Mouse (Mus musculus): ENCODE results near the gene Micu1. TPM values are rescaled to one million over a fixed set of nuclear protein-coding genes. Genes with fewer than 3 reads are reported as not detected.

The Micu1 gene
- total RNA-seq, 2 experiments from 2014 or later, result 59.2 to 67.9 TPM

DNA sequence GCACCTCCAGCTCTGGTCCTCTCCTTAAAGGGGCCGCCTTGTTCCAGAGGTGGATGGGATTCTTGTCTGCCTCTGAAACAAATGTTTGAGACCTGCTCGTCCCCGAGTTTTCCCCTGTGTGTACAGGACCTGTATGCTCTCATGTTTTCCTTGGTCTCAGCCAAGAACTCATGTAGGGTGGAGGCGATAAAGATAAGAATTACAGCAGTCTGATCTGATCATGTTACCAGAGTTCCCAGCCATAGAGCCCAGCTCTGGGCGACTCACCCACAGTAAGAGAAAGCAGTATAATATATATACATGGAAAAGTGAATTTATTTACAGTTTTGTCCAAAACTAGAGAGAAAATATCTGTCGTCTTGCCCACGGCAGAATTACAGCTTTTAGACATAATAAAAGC is 17.7 kb downstream of the Micu1 start:
- no peak for DNase-seq (ENCODE audit: low spot score in 2 of 2)

DNA sequence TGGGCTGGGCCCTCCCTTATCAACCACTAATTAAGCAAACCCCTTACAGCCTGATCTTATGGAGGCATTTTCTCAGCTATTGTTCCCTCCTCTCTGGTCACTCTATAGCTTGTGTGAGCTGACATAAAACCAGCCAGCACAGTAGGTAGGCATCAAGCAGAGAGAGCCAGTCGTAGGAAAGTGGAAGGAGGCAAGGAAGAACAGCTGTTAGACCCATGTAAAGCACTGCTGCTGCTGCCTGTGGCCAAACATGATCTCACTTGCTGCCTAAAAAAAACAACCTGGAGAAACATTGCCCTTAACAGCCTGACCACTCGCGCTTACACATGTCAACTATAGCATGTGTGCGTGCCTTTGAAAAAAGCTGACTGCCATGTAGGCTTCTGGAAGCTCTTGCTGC is 19.3 kb downstream of the Micu1 start:
- no peak for DNase-seq (ENCODE audit: low spot score in 2 of 2)

DNA sequence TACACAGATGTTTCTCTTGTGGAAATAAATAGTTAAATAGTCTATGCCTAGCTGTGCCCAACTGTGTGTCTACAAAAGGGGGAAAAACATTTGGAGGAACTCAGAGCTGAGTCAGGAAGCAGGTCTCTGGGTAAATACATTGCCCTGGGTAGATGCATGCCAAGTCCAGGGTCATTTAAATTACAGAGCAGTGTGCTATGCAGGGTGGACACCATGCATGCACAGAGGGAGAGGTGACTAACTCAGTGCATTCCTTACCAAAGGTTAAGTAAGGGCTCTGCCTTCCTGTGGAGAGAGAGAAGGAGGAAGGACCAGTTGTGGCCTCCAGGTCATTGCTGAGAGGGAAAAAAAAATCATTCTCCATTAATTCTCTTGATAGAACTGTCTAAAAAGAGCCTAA is 22.4 kb downstream of the Micu1 start:
- DNase-seq (ENCODE audit: low spot score in 2 of 2), result no peak

DNA sequence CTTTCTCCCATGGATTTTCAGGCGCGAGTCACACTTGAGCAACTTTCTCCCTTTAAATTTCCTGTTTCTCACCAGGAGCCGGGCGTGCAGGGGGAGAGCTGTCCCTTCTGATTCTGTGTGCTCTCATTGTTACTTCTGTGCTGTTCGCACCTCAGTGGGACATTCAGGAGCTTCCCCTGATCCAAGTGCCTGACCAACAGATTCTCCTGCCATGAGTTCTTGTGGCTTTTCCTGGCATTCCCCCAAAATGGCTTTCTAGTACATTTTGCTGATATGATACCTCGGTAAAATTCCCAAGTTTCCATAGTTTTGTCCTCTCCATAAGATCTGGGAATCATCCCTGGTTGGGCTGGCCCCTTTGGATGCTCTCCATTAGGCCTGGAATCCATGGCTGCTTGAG is 25.0 kb downstream of the Micu1 start:
- no peak for DNase-seq (ENCODE audit: low spot score in 2 of 2)

DNA sequence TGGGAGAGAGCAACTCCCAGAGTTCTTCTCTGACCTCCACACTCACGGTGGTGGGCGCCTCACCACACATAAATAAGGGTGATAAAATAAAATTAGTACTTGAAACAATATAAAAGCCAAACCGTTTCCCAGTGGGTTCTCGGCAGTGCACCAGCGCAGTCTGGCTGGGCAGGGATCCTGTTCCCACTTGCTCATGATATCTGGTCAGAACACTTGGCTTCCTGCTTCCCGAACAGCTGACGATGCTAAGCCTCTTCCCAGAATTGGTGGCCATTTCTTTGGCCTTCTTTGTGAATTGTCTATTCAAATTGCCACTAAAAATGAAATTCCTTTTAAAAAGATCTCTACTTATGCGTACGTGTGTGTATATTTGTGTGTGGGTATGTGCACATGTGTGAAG is 27.0 kb downstream of the Micu1 start:
- DNase-seq (ENCODE audit: low spot score in 2 of 2), result no peak

DNA sequence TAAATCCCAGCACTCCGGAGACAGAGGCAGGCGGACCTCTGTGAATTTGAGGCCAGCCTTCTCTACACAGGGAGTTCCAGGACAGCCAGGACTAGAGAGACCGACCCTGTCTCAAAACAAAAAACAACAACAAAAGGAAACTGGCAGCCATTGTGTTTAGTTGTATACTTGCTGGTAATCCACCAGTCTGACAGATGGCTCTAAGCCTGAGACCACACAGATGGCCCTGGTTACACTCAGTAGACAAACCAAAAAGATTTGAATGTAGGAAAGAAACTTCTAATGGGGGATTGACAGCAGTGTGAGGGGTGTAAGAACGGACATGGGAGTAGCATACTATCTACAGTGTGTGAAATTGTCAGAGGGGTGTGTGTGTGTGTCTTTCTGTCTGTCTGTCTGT is 27.6 kb downstream of the Micu1 start:
- no peak for DNase-seq (ENCODE audit: low spot score in 2 of 2)

DNA sequence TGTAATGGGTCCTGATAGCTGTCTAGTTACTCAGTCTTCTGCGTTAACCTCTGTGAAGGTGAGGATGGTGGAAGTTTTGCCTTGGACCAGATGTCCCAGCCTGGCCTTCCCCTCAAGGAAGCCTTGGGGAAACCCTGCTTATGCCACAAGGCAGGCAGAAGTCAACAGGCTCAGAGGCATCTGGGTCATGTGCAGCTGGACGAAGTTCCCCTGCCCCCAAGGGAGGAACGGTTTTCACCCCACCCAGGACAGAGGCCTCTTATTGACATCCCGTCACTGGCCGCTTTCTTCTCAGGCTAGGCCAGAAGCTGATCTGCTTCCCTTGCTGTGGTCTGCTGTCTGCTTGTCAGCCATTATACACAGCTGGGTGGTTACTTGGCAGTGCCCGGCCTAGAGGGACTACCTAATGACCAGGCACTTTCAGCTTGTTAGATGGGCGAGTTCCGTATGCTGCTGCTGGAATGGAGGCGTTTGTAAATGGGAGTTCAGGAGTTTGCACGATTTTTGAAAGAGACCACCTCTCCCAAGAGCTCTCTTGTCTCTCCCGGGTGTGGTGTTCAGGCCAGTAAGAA is 33.8 kb downstream of the Micu1 start:
- no peak for DNase-seq (ENCODE audit: low spot score in 2 of 2)

DNA sequence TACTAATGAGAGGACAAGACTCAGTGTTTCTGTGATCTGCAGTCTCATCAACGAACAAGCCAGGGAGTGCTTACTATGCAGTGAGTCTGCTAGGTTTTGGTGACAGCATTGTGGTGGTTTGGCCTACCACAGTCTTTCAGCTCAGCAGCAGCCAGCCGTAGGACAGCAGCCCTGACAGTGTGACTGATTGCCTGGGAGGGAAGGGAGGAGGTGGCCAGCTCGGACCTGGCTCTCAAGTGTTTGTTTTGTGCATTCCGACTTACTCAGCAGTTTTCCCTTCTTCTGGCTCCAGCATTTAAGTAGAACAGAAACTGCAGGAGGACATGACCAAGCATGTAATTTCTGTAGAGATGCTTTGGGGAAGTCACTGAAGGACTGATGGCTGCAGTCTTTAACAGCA is 39.2 kb downstream of the Micu1 start:
- no peak for DNase-seq (ENCODE audit: low spot score in 2 of 2)

DNA sequence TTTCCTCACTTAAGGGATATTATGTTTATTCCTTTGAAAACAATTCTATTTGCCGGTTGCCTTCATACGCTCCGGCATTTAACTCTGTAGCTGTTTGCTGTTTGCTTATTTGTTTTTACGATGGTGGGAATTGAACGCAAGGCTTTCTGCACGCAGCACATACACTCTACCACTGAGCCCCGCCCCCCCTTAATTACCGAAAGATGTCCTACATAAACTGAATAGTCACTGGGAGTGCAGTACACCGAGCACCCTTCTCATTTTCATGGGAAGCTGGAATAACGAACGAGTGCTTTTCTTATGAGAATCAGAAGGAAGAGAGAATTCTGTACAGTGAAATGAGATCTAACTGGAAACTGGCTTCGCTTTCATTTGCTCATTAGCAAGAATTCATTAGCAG is 41.1 kb downstream of the Micu1 start:
- no peak for DNase-seq (ENCODE audit: low spot score in 2 of 2)

DNA sequence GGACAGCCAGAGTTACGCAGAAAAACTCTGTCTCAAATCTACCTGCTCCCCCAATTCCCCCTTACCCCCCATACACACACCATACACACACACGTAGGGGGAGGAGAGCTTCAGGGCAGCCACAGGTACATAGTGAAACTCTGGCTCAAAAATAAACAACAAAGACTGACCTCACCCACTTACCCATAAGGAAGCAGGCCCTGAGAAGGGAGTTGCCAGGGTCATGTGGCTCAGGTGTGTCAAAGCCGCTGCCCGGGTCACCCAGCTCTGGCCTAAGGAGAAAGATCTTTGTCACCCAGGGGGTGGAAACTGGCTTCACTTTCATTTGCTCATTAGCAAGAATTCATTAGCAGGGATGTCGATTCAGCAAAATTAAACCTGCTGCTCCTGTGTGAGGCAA is 41.7 kb downstream of the Micu1 start:
- DNase-seq (ENCODE audit: low spot score in 2 of 2), result no peak

DNA sequence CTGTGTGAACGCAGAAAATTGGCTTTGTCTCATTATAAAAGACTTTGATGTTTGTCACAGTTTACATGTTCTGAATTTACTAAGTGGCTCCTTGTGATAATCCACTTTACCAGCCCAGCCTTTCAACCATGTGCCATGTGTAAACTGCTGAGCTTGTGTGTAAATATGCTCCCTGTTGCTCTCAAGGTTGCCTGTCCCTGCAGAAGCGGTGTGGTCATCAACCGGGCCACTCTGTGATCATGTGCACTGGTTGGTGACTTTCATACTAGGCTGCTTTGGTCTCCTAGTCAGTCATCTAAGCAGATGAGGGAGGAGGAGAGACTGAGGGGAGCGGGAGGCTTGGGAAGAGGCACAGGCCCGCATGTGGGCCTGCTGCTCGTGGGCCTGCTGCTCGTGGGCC is 45.1 kb downstream of the Micu1 start:
- DNase-seq (ENCODE audit: low spot score in 2 of 2), result no peak

DNA sequence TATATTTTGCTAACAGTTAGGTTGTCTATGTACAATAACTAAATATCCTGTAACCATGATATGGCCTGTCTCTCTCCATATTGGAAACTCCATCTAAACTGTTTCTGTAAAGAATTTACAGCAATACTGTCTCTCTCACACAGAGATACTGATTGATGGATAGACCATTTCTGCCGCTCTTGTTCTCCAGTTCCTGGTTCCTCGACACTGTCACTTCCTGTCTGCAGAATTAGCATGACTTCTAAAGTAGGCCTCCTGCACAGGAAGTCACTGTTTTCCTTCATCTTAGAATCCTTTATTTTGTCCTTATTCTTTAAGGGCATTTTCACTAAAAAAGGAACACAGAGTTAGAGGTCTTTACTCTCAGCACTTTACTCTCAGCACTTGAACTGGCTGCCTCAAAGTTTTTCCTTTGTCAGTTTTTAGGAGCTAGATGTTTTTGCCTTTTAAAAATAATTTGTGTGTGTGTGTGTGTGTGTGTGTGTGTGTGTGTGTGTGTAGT is 46.5 kb downstream of the Micu1 start:
- DNase-seq (ENCODE audit: low spot score in 2 of 2), result no peak

DNA sequence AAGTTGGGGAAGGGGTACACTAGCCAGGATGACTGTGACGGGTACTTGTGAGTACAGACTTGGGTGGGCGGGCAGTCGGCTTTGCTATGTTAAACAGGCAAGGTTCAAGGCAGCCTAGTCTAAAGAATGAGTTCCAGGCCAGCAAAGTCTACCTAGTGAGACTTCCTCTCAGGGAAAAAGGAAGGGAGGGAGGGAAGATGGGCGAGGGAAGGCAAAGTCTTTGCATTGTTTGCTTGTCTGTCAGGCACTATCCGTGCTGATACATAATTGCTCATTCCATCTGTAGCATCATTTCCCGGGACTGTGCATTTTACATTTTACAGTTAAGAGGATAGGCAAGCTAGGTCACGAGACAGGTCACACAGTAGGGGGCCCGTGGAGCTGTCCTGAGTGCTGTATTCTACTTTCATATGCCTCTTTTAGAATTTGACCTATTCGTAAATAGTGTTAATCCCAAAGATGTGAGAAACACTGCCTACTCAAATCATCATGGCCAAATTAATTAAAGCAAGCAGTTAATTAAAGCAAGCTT is 51.3 kb downstream of the Micu1 start:
- DNase-seq (ENCODE audit: low spot score in 2 of 2), result no peak

DNA sequence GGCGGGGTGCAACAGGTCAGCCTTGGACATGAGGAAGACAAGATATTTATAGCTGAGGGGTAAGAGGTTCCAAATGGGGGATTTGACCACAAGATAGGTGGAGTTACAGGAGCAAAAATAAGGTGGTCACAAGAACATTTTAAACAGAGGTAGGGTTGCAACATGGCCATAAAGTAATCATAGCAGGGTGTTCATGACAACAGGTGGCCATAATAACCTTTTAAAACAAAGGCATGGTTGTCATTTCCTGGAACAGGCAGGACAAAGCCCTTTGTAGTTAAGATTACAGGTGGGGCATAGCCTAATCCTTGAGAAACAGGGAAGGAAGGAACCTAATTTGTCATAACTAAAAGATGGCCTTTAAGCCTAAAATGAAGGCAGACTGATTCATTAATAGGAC is 51.8 kb downstream of the Micu1 start:
- DNase-seq (ENCODE audit: low spot score in 2 of 2), result no peak

DNA sequence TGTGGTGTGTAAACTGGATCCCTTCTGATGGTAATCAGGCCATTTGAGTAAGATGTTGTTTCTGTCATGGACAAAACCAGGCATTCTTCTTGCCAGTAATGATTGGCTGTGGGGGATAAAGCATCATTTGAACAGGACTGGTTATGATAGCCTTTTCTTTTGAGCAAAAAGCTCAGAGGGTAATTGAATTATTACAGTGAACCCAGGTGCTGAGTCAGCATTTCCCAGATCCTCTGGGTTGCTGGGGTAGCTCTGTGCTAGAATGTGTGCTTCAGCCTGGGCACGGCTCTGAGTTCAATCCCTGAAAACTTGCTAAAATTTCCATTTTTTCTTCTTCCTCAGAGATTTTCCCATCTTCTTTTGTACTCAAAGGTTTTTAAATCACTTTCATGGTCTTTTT is 52.6 kb downstream of the Micu1 start:
- DNase-seq (ENCODE audit: low spot score in 2 of 2), result no peak

DNA sequence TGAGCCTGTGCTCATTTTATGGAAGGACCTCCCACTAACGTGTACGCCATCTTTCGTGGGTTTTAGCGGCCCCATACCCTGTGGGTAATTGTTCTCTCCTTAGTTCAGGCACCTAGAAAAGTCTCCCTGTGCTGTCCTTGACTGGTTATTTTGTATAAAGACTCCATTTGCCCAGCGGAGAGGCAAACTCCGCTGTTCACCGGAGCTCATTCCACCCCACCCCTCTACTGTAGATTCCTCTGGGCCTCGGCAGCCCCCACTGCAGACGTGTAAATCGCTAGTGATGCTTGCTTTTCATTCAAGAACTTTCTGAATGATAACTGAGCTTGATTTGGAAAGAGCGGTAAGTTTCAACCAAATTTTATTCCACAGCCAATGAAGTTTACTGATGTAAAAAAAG is 53.4 kb downstream of the Micu1 start:
- no peak for DNase-seq (ENCODE audit: low spot score in 2 of 2)

DNA sequence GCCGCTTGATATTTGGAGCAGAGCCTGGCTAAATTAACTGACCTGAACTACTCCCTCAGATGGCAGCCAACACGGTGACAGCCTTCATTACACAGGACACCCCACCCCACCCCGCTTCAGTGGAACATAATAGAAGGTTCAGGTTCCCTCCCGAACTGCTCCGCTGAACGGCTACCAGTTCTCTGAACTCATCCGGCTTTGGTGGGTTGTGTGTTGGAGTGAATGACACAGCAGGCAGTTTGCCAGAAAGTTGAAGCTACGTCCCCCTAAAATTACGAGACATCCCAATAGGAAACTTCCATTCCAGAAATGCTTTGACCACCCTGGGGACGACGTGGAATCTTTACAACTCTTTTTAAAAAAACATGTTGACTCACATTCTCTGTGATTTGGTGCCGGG is 53.8 kb downstream of the Micu1 start:
- no peak for DNase-seq (ENCODE audit: low spot score in 2 of 2)

DNA sequence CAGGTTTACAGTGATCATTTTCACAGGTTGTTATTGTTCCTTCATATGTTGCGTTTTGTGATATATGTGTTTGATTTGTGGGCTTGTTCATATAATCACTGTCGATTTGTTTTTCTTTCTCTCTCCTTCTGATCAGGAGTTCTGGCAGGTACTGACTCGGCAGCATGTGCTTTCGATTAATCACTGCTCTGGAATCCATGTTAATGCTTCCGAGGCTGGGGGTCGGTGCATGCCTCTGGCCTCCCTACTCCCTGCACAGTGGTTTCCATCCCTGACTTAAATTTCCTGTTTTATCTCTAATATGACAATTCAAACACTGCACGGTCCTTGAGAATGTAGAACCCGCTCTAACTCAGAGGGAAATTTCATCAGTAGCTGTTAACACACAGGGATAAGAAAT is 54.3 kb downstream of the Micu1 start:
- no peak for DNase-seq (ENCODE audit: low spot score in 2 of 2)

DNA sequence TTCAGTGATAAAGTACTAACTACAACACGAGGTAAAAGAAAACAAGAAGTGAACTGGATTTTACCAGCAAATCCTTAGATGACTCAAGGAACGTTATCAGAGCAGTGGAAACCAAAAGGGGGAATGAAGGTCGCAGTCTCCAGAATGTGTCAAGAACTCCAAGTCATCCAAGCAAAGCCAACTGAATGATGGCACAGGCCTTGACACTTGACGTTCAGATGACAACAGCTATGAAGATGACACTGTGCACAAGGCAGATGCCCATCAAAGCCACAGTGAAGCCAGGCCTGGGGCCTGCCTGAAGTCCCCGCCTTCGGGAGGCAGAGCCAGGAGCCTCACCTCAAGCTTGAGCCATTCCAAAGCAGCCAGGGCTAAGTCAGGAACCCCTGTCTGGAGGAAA is 62.5 kb downstream of the Micu1 start:
- DNase-seq (ENCODE audit: low spot score in 2 of 2), result no peak

DNA sequence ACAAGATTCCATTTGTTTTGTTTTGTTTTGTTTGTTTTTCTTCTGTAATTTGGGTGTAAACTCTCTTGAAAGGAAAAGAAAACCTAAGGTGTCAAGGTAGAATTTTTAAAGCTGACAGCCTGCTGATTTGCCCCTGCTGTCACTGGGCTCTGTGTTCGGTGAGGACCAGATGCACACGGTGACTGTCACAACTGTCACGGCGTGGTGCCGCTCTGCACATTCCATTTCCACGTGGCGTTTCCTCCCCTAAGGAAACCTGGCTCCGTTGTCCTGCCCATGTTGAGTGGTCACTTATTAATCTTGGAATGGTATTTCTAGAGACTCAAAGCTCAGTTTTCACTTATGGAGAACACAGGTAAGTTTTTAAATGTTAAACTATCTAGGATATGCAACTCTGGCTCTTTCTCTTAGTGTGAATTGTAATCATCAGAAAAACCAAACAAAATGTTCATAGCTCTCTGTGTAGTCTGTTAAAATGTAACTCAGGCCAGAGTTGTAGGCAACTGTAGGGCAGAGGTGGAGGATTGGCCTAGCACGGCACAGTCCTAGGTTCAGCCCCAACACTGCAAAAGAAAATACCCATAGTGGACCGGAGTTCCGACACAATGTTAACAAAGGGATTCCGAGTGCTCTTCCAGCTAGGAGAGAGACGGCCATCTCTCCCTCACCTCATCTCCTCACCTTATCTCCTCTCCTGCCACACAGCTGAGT is 66.2 kb downstream of the Micu1 start:
- no peak for DNase-seq (ENCODE audit: low spot score in 2 of 2)

DNA sequence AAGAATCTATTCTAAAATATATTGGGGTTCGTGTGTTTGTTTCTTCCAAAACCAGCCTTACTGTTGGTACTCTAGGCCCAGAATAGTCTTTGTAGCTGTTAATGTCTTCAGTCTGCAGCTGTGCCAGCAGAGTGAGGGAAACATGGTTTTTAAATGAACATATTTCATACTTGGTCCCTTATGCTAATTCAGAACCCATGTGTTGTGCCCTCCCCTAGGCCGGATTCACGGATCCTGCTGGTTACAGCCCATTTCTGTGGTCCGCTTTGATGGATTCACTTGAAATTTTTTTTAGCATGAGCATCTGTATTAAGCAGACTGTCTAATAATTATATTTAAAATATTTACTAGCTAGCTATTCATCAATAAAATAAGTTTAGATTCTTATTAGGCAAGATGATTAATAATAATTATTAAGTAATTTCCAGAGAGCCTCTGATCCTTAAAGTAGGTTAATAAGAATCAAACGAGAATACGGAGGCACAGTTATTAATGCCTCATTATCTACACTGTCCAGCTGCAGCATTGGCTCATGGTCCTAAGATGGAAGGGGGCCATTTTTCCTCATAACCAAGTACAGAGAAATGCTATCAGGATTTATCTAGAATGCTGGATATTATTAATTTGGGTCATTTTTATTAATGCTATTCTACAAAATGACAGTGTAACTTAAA is 69.2 kb downstream of the Micu1 start:
- DNase-seq (ENCODE audit: low spot score in 2 of 2), result no peak

DNA sequence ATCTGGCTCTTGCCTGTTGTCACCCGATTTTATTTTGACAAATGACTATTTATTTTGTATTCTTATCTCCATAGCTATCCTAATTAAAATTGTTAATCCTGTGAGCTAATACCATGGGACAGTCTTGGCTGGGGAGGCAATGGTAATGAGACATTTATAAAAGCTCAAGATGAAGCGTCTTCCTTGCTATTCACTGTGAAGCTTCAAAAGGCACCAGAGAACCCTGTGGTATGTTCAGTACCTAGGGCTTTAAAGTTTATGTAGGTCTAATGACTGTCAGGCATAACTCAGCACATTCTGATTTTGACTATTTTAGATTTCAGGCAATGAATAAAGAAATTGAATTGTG is 69.7 kb downstream of the Micu1 start:
- DNase-seq (ENCODE audit: low spot score in 2 of 2), result no peak

Measured in adrenal gland, adult 18-20 months (tissue).